Mouse (Mus musculus) intestine, embryonic 16.5 days (tissue): ENCODE results near the gene Scn9a. TPM values are rescaled to one million over a fixed set of nuclear protein-coding genes. Genes with fewer than 3 reads are reported as not detected.

Experiments used
- ATAC-seq: fragments of 200-750 bp; cut with Nextera tagmentation; 2 replicates; pipeline ENCODE4 v1.8.0; 2017; ENCODE audit warnings: moderate TSS enrichment, moderate library complexity
- H3K27ac ChIP-seq: fragments of 300-500 bp; sonication (generic); 2 replicates; pipeline ENCODE4 v1.5.1; 2014; ENCODE audit warnings: mild to moderate bottlenecking, low read length
- H3K27me3 ChIP-seq: fragments of 300-500 bp; sonication (generic); replicated peaks from 2 replicates; pipeline ENCODE4 v1.6.1; 2014; ENCODE audit warnings: low read length, control low read depth, mixed read lengths; ENCODE audit not compliant: control insufficient read depth, insufficient read depth
- H3K36me3 ChIP-seq: fragments of 300-500 bp; sonication (generic); 2 replicates; pipeline ENCODE4 v1.6.1; 2014; ENCODE audit warnings: low read length, control low read depth; ENCODE audit not compliant: control insufficient read depth, insufficient read depth
- H3K4me1 ChIP-seq: fragments of 300-500 bp; sonication (generic); 2 replicates; pipeline ENCODE4 v1.6.1; 2014; ENCODE audit warnings: low read length, control low read depth, mixed read lengths; ENCODE audit not compliant: control insufficient read depth, insufficient read depth
- H3K4me2 ChIP-seq: fragments of 300-500 bp; sonication (generic); 2 replicates; pipeline ENCODE4 v1.6.1; 2014; ENCODE audit warnings: low read depth, low read length, control low read depth
- H3K4me3 ChIP-seq: fragments of 300-500 bp; sonication (generic); 2 replicates; pipeline ENCODE4 v1.5.1; 2014; ENCODE audit warnings: mild to moderate bottlenecking, low read length
- H3K9ac ChIP-seq: fragments of 300-500 bp; sonication (generic); 2 replicates; pipeline ENCODE4 v1.6.1; 2014; ENCODE audit warnings: low read depth, low read length
- H3K9me3 ChIP-seq: fragments of 300-500 bp; sonication (generic); 2 replicates; pipeline ENCODE4 v1.6.1; 2016; ENCODE audit warnings: low read length, control low read depth; ENCODE audit not compliant: control insufficient read depth
- WGBS: fragments of 180-500 bp; shearing (Covaris S2); extraction: QIAGEN DNeasy Blood & Tissue Kit; methylation state at CpG from one replicate; pipeline ENCODE4 v1.1.7; 2014; 5-methylcytosine and 5-hydroxymethylcytosine counted together
- polyA plus RNA-seq: library from polyadenylated mRNA; unstranded; fragments of >200 nt; fragmentation: Nextera tagmentation; extraction: Ambion mirVana; gene quantifications from 2 replicates; pipeline ENCODE4 v1.2.1, GENCODE M21; 2015

The Scn9a gene
- polyA plus RNA-seq: 0.91 and 0.95 TPM in 2 replicates

DNA sequence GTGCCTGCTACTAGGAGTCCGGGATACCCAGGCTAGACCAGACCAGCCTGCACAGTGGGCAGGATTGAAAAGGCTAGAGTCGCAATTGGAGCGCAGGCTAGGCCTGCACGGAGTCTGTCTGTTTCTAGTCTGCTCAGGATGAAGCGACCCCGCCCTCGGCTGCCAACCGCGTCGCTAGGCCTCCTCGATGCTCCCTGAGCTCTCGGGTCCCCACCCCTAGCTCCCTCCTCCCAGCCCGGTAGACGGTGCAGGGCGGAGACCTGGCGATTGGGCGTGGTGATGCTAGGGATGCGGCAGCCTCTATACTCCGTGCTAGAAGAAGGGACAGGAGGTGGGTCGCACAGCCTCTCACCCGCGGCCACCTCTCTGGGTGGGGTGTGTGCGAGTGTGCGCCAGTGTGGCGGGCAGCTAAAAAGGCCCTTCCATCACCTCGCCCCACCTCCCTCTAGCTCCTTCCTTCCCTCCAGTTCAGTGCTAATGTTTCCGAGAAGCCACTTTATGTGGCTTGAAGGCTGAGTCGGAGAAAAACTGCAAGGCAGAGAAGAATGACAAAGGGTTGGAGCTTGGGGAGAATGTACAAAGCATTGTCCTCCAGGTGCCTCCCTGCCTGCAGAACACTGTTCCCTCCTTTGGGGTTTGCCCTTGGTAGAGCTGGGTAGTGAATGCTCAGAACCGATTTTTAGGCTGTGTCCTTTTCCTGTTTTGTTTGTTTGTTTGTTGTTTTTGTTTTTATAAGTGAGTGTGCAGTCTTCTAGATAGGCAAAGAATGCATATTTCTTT, at the start of gene Scn9a:
Gene Scn9a, minus strand, starts transcription at position 383 of the 780 bp plus-strand sequence.
- Histone ChIP-seq H3K4me1 (peaks cover 3% of the 10 kb centered on the region; the same call in 1 of the 2 replicates), H3K9ac (no peak within 1 kb of the TSS), H3K27ac (no peak within 1 kb of the TSS), H3K4me3 (peak within 1 kb of the TSS; percentile 25; the same call in 1 of the 2 replicates), H3K27me3 (peaks cover 10% of the 10 kb centered on the region), H3K9me3 (no peaks in the 10 kb centered on the region), H3K36me3 (no peaks in the 10 kb centered on the region), H3K4me2 (peak within 1 kb of the TSS; percentile 40)
- peak; percentile 78 for ATAC-seq
- WGBS: 2% methylated on average over 29 of the region's 29 CpGs

DNA sequence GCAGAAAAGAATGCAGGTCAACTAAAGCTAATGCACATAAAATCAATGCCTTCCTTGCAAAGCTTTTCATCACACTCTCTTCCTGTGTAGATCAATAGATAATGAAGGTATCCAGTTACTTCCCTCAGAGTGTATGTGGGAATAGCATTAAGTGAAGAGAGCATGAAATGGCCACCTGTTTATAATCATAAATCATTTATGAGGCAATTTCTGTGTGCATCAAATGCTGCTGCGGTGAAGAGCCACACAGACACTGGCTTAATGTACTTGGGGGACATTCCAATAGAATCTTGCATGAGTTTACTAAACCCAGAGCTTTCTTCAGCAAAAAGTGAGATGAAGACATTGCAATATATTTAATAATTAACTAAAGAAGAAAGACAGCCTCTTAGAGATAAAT, 27.2 kb upstream of the Scn9a start:
- Histone ChIP-seq H3K9me3 (no peaks in the 10 kb centered on the region), H3K4me3 (no peak overlapping the region), H3K4me1 (no peaks in the 10 kb centered on the region), H3K27me3 (no peaks in the 10 kb centered on the region), H3K9ac (no peak overlapping the region), H3K36me3 (no peaks in the 10 kb centered on the region), H3K27ac (no peak overlapping the region), H3K4me2 (no peak overlapping the region)
- 74% methylated on average over 1 of the region's 1 CpGs for WGBS
- ATAC-seq: no peak

DNA sequence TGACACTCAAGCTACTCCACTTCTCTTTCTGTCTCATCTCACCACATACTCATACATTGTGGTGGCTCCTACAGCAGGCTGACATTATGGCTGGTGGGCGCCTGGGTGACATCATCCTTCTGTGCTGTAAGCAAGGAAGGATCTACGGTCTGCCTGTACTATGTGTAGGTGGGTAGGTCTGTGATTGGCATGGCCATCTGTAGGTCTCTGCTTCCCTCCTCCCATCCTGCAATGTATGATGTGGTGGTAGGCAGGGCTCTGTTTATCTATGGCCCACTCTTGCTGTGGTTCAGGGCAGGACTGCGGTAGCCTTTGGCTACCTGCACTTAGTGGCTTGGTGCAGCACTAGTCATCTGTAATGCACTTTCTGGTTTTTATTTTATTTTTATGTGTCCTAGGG, 21.7 kb upstream of the Scn9a start:
- Histone ChIP-seq H3K36me3 (no peaks in the 10 kb centered on the region), H3K4me1 (no peaks in the 10 kb centered on the region), H3K9ac (no peak overlapping the region), H3K9me3 (no peaks in the 10 kb centered on the region), H3K4me3 (no peak overlapping the region), H3K4me2 (no peak overlapping the region), H3K27ac (no peak overlapping the region), H3K27me3 (no peaks in the 10 kb centered on the region)
- no peak for ATAC-seq
- WGBS: 91% methylated on average over 3 of the region's 3 CpGs

DNA sequence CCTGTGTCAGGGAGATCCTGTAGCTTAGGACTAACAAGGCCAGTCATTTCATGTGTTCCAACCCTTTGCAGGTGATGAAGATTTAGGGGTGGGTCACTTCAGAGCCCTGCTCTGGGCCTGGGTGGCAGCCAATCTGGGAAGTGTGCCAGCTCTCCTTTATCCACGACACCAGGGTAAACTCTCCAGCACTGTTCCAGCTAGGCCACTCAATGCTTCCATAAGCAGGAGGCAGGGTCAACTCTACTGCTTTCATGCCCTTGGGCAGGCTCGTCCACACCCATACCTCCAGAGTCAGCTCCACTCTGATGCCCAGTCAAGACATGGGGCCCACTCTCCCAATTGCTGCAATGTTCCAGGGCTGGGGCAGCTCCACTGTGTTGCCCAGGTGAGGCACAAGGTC, 20.7 kb upstream of the Scn9a start:
- no peaks in the 10 kb centered on the region for H3K36me3 ChIP-seq
- no peak overlapping the region for H3K4me3 ChIP-seq
- no peak overlapping the region for H3K9ac ChIP-seq
- no peaks in the 10 kb centered on the region for H3K9me3 ChIP-seq
- WGBS: 76% methylated on average over 2 of the region's 2 CpGs
- no peak overlapping the region for H3K27ac ChIP-seq
- H3K4me1 ChIP-seq: no peaks in the 10 kb centered on the region
- H3K27me3 ChIP-seq: no peaks in the 10 kb centered on the region
- no peak for ATAC-seq
- no peak overlapping the region for H3K4me2 ChIP-seq

DNA sequence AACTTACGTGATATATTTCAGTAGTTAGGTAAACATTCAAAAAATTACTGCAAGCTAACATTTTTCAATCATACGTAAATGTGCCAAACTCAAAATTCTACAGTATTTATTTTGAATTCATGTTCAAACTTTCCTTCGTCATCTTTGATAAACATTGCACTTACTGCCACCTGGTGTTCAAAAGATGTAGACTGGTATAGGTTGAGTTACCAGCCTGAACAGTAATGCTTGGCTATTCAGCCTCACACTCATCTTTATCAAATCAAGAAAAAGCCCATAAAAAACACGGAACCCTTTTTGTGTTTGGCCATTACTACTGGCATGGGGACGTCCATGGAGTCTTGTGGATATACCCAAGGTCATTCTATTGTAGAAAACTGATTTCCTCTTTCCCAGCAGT, 9.6 kb upstream of the Scn9a start:
- no peaks in the 10 kb centered on the region for H3K36me3 ChIP-seq
- H3K4me2 ChIP-seq: no peak overlapping the region

DNA sequence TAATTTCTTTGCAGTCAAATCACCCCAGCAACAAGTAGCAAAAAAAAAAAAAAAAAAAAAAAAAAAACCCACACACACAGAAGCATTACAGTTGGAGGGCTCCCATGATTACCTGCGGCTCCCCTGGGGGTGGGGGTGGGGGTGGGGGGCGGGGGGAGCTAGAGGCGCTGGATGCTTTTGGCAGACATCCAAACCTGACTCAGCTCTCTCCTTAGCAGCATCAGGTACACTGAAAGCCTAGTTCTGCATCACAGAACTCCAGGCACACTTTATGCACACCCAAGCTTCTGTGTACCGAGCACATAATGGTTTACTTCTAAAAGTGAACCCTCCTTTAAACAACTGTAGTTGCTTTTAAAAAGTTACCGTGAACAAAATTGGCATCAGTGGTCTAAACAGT, 2.0 kb downstream of the Scn9a start:
- ATAC-seq: no peak
- no peak overlapping the region for H3K4me2 ChIP-seq
- H3K4me1 ChIP-seq: peaks cover 3% of the 10 kb centered on the region; the same call in 1 of the 2 replicates
- WGBS: 23% methylated on average over 5 of the region's 5 CpGs
- H3K9ac ChIP-seq: no peak overlapping the region
- no peak overlapping the region for H3K27ac ChIP-seq
- no peak overlapping the region for H3K4me3 ChIP-seq
- no peaks in the 10 kb centered on the region for H3K36me3 ChIP-seq
- H3K9me3 ChIP-seq: no peaks in the 10 kb centered on the region
- H3K27me3 ChIP-seq: peaks cover 10% of the 10 kb centered on the region

More for the DNA sequence above, 9.6 kb upstream of the Scn9a start:
- Histone ChIP-seq H3K9ac (no peak overlapping the region), H3K9me3 (no peaks in the 10 kb centered on the region), H3K27me3 (no peaks in the 10 kb centered on the region), H3K4me1 (no peaks in the 10 kb centered on the region), H3K27ac (no peak overlapping the region), H3K4me3 (no peak overlapping the region)
- no peak for ATAC-seq
- WGBS: 23% methylated on average over 5 of the region's 5 CpGs

DNA sequence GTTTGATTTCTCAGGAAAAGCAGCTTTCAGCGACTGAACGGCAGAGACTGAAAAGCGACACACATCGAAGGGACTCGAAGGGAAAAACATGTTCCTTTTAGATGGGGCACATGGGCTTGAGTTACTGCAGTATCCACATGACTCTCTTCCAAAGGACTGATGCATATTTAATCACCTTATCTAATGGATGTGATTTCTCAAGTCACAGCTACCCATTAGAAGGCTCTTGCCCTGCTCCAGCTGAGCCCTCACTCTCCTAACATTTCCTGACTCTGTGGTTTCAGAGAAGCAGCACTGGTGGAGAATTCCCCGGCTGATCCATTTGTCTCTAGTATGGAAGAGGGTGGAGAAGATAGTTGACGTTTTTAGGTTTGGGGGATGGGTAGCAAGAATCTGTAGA, 23.7 kb downstream of the Scn9a start:
- no peaks in the 10 kb centered on the region for H3K27me3 ChIP-seq
- H3K4me3 ChIP-seq: no peak overlapping the region
- 69% methylated on average over 7 of the region's 7 CpGs for WGBS

DNA sequence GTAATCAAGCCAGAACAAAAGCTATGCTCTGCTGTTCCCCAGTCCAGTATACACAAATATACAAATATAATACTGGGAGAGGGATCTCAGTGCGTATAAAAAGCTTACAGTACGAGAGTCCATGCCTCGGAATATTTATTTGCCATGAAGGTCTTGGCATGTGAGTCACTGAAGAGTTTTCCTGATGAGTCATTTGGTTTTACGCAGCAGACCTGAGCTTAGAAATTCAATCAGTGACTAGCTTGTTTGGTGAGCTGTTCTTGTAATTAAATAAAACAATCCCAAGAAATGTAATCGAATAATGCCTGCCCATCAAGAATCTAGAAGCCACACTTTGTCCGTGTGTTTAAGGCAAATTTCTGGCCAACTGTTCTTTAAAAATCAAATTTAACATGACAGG, 37.4 kb downstream of the Scn9a start:
- Histone ChIP-seq H3K9me3 (no peaks in the 10 kb centered on the region), H3K36me3 (no peaks in the 10 kb centered on the region), H3K27me3 (no peaks in the 10 kb centered on the region), H3K4me1 (no peaks in the 10 kb centered on the region), H3K27ac (no peak overlapping the region), H3K4me3 (no peak overlapping the region), H3K4me2 (no peak overlapping the region), H3K9ac (no peak overlapping the region)
- 59% methylated on average over 6 of the region's 6 CpGs for WGBS
- no peak for ATAC-seq

More for the DNA sequence above, 23.7 kb downstream of the Scn9a start:
- H3K27ac ChIP-seq: no peak overlapping the region
- no peaks in the 10 kb centered on the region for H3K36me3 ChIP-seq
- H3K4me2 ChIP-seq: no peak overlapping the region
- H3K4me1 ChIP-seq: no peaks in the 10 kb centered on the region
- no peak overlapping the region for H3K9ac ChIP-seq
- ATAC-seq: no peak
- H3K9me3 ChIP-seq: no peaks in the 10 kb centered on the region

DNA sequence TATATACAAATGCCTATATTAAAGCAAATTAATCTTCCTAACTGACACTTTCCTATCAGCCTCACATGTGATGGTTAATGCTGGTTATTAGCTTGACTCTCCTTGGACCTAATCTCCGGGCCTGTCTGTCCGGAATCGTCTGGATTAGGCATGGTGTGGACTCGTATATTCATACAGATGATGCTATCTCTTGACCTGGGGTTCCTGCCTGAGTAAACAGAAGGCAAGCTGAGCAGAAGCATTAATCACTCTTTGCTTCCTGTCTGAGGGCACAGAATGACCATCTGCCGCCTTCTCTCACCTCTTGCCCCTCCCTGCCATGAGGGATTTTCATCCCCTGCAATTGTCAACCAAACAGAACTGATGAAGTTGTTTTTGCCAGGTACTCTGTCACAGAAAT, 38.6 kb downstream of the Scn9a start:
- ATAC-seq: no peak
- Histone ChIP-seq H3K4me3 (no peak overlapping the region), H3K9ac (no peak overlapping the region), H3K4me1 (no peaks in the 10 kb centered on the region), H3K27ac (no peak overlapping the region), H3K36me3 (no peaks in the 10 kb centered on the region), H3K27me3 (no peaks in the 10 kb centered on the region), H3K4me2 (no peak overlapping the region), H3K9me3 (no peaks in the 10 kb centered on the region)
- WGBS: 42% methylated on average over 5 of the region's 5 CpGs

DNA sequence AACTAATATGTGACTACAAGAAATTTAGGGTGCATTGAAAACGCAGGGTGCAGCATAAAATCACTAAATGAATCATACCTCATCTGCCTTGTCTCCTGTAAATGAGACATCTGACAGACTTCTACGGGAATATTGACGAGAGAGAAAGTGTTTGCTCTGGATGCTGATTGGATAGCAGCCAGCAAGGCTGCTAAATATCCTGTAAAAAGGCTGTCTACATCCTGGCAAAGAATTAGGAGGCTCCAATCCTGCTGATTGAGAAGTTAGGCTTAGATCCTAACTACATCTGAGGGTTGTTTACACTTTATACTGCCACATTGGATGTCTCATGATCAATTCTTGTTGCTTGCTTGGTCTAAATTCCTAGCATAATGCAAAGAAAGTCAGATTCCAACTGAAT, 44.6 kb downstream of the Scn9a start:
- Histone ChIP-seq H3K9ac (no peak overlapping the region), H3K27ac (no peak overlapping the region), H3K4me3 (no peak overlapping the region), H3K27me3 (no peaks in the 10 kb centered on the region), H3K36me3 (no peaks in the 10 kb centered on the region), H3K9me3 (no peaks in the 10 kb centered on the region), H3K4me1 (no peaks in the 10 kb centered on the region), H3K4me2 (no peak overlapping the region)
- 71% methylated on average over 3 of the region's 3 CpGs for WGBS
- no peak for ATAC-seq
